Mouse (Mus musculus) hindbrain, postnatal 0 days (tissue): ENCODE results near the gene Gm20671. TPM values are rescaled to one million over a fixed set of nuclear protein-coding genes. Genes with fewer than 3 reads are reported as not detected.
"Not testable (repeated sequence)": the region's sequence is repeated elsewhere in the genome, so short reads cannot be mapped to it uniquely, and the experiment has no call there.

Experiments
- ATAC-seq: fragments of 200-750 bp; cut with Nextera tagmentation; 2 replicates; pipeline ENCODE4 v1.8.0; 2017; ENCODE audit warnings: mild to moderate bottlenecking, moderate TSS enrichment, moderate library complexity
- DNase-seq: peaks from one replicate; pipeline ENCODE4 v3.0.0-alpha.2; 2015; ENCODE audit warnings: low spot score
- H3K27ac ChIP-seq: fragments of 300-500 bp; sonication (generic); 2 replicates; pipeline ENCODE4 v1.5.1; 2014; ENCODE audit warnings: mild to moderate bottlenecking
- H3K27me3 ChIP-seq: fragments of 300-500 bp; sonication (generic); 2 replicates; pipeline ENCODE4 v1.6.1; 2014; ENCODE audit warnings: low read length, mixed read lengths; ENCODE audit not compliant: insufficient read depth
- H3K36me3 ChIP-seq: fragments of 300-500 bp; sonication (generic); 2 replicates; pipeline ENCODE4 v1.6.1; 2014; ENCODE audit warnings: low read length, mixed read lengths; ENCODE audit not compliant: insufficient read depth
- H3K4me1 ChIP-seq: fragments of 300-500 bp; sonication (generic); 2 replicates; pipeline ENCODE4 v1.6.1; 2014; ENCODE audit warnings: antibody characterized with exemption, low read length, mixed read lengths; ENCODE audit not compliant: insufficient read depth
- H3K4me2 ChIP-seq: fragments of 300-500 bp; sonication (generic); 2 replicates; pipeline ENCODE4 v1.6.1; 2014; ENCODE audit warnings: low read depth, mild to moderate bottlenecking, low read length, moderate library complexity, mixed read lengths
- H3K4me3 ChIP-seq: fragments of 300-500 bp; sonication (generic); 2 replicates; pipeline ENCODE4 v1.5.1; 2014; ENCODE audit warnings: low read length
- H3K9ac ChIP-seq: fragments of 300-500 bp; sonication (generic); replicated peaks from 2 replicates; pipeline ENCODE4 v1.6.1; 2014; ENCODE audit warnings: mild to moderate bottlenecking, low read length, moderate library complexity, mixed read lengths
- H3K9me3 ChIP-seq: fragments of 300-500 bp; sonication (generic); 2 replicates; pipeline ENCODE4 v1.6.1; 2016; ENCODE audit warnings: low read length, mixed read lengths
- CTCF ChIP-seq: IDR thresholded peaks from 2 replicates; pipeline ENCODE4 v1.5.1; 2016; ENCODE audit warnings: antibody characterized with exemption, control low read depth, low read depth
- WGBS: fragments of 180-500 bp; shearing (Covaris S2); extraction: QIAGEN DNeasy Blood & Tissue Kit; methylation state at CpG from one replicate; pipeline ENCODE4 v1.1.7; 2014; 5-methylcytosine and 5-hydroxymethylcytosine counted together
- polyA plus RNA-seq: library from polyadenylated mRNA; unstranded; fragments of >200 nt; fragmentation: Nextera tagmentation; extraction: Ambion mirVana; gene quantifications from 2 replicates; pipeline ENCODE4 v1.2.1, GENCODE M21; 2015
- total RNA-seq: library from RNA; depleted of rRNA; stranded (reverse); fragments of >200 nt; gene quantifications from 2 replicates; pipeline ENCODE4 v1.2.3, GENCODE M21; 2014

The Gm20671 gene
- total and polyA plus RNA-seq, 2 experiments from 2014 or later: 5.6 TPM; not detected in 1

- Histone ChIP-seq H3K27ac (no peak overlapping the region), H3K4me2 (no peak overlapping the region), H3K27me3 (no peaks in the 10 kb centered on the region), H3K9ac (no peak overlapping the region), H3K9me3 (no peaks in the 10 kb centered on the region), H3K36me3 (peaks cover 5% of the 10 kb centered on the region; the same call in 1 of the 2 replicates), H3K4me1 (no peaks in the 10 kb centered on the region), H3K4me3 (no peak overlapping the region)
- DNase-seq (no peak), ATAC-seq (no peak)
- 87% methylated on average over 6 of the region's 6 CpGs for WGBS
- TF ChIP-seq CTCF: no peak
Observed at GRCm38 (mm10) chr5:32735779-32736178, 91.1 kb downstream of the Gm20671 start.

- H3K9ac ChIP-seq, H3K36me3 ChIP-seq, H3K4me1 ChIP-seq, DNase-seq, H3K9me3 ChIP-seq, H3K4me3 ChIP-seq, H3K4me2 ChIP-seq, H3K27ac ChIP-seq, H3K27me3 ChIP-seq: not testable (repeated sequence)
- peak; percentile 67; the same call in 1 of the 2 replicates for ATAC-seq
- 95% methylated on average over 6 of the region's 6 CpGs for WGBS
Observed at GRCm38 (mm10) chr5:32733892-32734291, 93.0 kb downstream of the Gm20671 start.

- H3K4me1 ChIP-seq: no peaks in the 10 kb centered on the region
- H3K27me3 ChIP-seq: no peaks in the 10 kb centered on the region
- no peak overlapping the region for H3K9ac ChIP-seq
- H3K4me2 ChIP-seq: no peak overlapping the region
- H3K27ac ChIP-seq: no peak overlapping the region
- no peaks in the 10 kb centered on the region for H3K9me3 ChIP-seq
- 86% methylated on average over 8 of the region's 8 CpGs for WGBS
- no peaks in the 10 kb centered on the region for H3K36me3 ChIP-seq
- no peak for ATAC-seq
- no peak for TF ChIP-seq CTCF
- no peak overlapping the region for H3K4me3 ChIP-seq
- no peak for DNase-seq
Observed at GRCm38 (mm10) chr5:32728851-32729250, 98.1 kb downstream of the Gm20671 start.

GRCm38 (mm10) chr5:32728300-32728699 is 98.6 kb downstream of the Gm20671 start:
- Histone ChIP-seq H3K36me3 (no peaks in the 10 kb centered on the region), H3K9ac (no peak overlapping the region), H3K27me3 (no peaks in the 10 kb centered on the region), H3K27ac (no peak overlapping the region), H3K4me1 (no peaks in the 10 kb centered on the region), H3K9me3 (no peaks in the 10 kb centered on the region), H3K4me3 (no peak overlapping the region), H3K4me2 (no peak overlapping the region)
- no peak for TF ChIP-seq CTCF
- DNase-seq (no peak), ATAC-seq (no peak)
- 90% methylated on average over 7 of the region's 7 CpGs for WGBS

GRCm38 (mm10) chr5:32725397-32725796 is 101.5 kb downstream of the Gm20671 start:
- not testable (repeated sequence) for H3K4me3 ChIP-seq, H3K36me3 ChIP-seq, H3K9ac ChIP-seq, H3K4me2 ChIP-seq, H3K27me3 ChIP-seq, H3K4me1 ChIP-seq, DNase-seq, ATAC-seq, H3K9me3 ChIP-seq, H3K27ac ChIP-seq
- WGBS: 66% methylated on average over 3 of the region's 3 CpGs

GRCm38 (mm10) chr5:32723981-32724380 is 102.9 kb downstream of the Gm20671 start:
- DNase-seq: no peak
- H3K36me3 ChIP-seq: no peaks in the 10 kb centered on the region
- WGBS: 90% methylated on average over 7 of the region's 7 CpGs

GRCm38 (mm10) chr5:32722711-32723110 is 104.2 kb downstream of the Gm20671 start:
- H3K4me3 ChIP-seq, H3K4me1 ChIP-seq, H3K27me3 ChIP-seq, ATAC-seq, H3K27ac ChIP-seq, H3K4me2 ChIP-seq, H3K9me3 ChIP-seq, H3K36me3 ChIP-seq, DNase-seq, H3K9ac ChIP-seq: not testable (repeated sequence)
- 88% methylated on average over 8 of the region's 8 CpGs for WGBS

More at GRCm38 (mm10) chr5:32723981-32724380, 102.9 kb downstream of the Gm20671 start:
- H3K4me2 ChIP-seq: no peak overlapping the region
- TF ChIP-seq CTCF: no peak
- H3K4me1 ChIP-seq: no peaks in the 10 kb centered on the region
- no peaks in the 10 kb centered on the region for H3K27me3 ChIP-seq
- H3K27ac ChIP-seq: no peak overlapping the region
- H3K9ac ChIP-seq: no peak overlapping the region
- ATAC-seq: no peak
- no peaks in the 10 kb centered on the region for H3K9me3 ChIP-seq
- H3K4me3 ChIP-seq: no peak overlapping the region
